Mouse (Mus musculus) brain, adult 2 months (tissue): ENCODE data around the gene Tas2r126.
A peak's percentile ranks its signal among the peaks of the same experiment; 100 is the strongest.
"Not testable (repeated sequence)": the region's sequence is repeated elsewhere in the genome, so short reads cannot be mapped to it uniquely, and the experiment has no call there.

ENCODE experiments used
- DNase-seq: peaks from one replicate; pipeline ENCODE4 v3.0.0; 2011; ENCODE audit warnings: low read depth, low spot score

The Tas2r126 gene

DNA sequence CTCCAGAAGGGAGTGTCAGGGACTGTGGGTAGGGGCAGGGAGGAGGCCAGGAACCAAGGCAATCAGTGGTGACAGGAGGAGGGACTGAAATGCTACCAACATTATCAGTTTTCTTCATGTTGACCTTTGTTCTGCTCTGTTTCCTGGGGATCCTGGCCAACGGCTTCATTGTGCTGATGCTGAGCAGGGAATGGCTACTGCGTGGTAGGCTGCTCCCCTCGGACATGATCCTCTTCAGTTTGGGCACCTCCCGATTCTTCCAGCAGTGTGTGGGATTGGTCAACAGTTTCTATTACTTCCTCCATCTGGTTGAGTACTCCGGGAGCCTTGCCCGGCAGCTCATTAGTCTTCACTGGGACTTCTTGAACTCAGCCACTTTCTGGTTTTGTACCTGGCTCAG lies at the start of gene Tas2r126:
Tas2r126 (plus strand) TSS at position 90 of the 400 bp plus-strand sequence.
- DNase-seq = no peak

DNA sequence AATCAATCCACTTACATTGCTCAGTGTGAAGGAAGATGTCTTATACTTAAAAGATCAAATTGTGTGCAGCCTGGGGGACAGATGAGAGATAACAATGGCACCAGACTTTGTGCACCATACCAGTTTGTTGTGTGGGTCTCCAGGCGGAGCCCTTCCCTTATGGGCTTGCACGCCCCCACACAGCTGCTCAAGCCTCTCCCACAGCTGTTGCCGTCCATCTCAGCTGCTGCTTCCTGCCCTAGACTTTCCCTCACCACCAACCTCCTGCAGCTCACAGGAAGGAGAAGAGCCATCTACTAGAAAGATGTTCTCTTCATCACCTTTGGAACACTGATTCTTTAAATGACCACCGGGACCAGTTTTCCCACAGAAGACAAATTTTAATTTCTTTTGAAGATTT lies 48.7 kb upstream of the Tas2r126 start:
- DNase-seq = peak; percentile 54

DNA sequence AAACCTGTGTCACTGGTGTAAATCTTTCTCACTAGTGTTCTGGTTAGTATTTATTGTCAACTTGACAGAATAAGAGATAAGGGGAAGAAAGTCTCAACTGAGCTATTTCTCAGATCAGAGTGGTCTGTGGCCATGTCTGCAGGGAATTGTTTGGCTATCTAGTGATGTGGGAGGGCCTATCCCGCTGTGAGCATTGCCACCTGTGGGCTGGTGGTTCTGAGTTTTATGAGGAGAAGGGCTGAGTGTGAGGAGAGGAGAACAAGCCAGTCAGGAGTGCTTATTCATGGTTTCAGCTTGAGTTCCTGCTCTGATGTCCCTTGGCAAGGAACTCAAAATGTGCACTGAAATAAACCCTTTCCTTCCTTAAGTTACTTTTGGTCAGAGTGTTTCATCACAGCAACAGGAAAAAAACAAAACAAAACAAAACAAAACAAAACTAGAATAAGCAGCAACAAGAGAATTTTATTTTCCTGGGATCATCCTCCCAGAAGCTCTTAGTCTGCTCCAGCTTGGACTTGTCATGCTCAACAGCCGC lies 42.5 kb upstream of the Tas2r126 start:
- no peak for DNase-seq

DNA sequence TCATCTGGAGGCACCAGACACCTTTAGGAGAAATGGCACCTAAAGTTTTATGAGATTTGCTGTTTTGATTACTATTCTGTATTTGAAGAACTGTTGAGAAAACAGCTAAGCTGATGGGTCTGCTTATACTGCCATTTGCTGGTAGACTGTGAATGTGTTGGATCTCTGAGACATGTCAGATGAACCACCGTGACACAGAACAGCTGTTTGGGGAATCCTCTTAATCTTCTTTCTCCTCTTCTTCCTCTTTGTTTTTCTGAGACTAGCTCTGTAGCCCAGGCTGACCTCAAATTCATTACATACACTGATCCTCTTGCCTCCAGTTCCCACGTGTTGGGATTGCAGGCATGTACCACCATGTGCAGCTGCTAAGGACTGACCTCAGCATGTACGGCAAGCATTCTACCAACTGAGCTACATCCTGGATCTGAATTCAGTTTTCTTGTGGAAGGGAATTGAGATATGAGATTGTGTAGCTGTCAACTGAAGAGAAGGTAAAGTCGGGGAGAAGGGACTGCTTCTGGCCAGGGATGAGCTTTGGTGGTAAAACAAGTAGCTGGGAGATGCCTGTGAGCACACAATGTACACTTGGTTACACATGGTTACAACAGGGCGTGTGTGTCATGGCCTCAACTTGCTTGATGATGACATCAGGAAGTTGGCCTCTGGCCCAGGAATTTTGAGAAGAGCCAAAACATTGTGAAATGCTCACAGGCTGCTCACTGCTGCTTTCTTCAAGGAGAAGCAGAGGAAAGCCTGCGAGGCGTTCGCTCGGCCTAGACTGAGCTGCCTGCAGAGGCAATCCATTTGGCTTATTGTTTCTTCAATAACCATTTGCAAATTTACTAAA lies 38.1 kb upstream of the Tas2r126 start:
- peak; percentile 72 for DNase-seq

DNA sequence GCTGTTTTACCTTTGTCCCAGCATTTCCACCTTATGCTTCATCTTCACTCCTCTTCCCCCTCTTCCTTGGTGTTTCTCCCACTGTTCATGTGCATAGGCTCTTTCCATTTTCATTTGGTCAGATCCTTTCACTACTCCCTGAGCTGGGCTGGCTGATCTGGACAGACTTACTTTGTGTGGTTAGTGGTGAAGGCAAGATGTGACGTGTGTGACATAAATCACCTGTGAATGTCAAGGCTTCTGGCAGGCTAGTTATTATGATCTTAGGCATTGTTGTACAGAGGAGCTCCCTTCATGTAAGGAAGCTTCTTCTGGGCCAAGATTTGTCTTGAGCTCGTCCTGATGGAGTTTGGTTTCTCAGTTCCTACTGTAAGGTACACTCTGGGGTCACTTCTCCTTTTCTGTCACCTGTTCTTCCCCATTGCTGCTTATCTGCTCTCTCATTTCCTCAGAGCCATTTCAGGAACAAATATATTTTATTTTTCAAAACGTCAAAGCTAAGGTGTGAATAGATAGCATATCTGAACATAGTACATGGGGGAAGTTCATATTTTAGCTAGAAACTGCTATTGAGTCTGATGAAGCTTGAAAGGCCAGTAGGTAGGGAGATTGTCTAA lies 37.2 kb upstream of the Tas2r126 start:
- no peak for DNase-seq

DNA sequence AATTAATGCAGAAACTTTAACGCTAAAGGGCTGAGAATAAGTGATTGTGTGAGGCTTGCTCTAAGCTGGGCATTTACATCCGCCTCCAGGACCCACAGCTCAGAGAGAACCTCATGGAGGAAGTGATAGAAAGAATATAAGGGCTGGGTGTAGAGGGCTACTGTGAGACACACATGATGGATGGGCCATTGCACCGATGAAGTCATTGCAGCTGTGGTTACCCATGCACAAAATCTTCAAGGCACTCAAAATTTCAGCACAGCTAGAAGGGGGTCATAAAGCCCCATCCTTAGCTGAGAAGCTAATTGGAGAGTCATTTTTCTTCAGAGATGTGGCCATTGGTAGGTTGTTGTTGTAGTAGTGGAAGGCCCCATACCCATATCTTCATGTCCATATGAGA lies 36.0 kb upstream of the Tas2r126 start:
- DNase-seq = no peak

DNA sequence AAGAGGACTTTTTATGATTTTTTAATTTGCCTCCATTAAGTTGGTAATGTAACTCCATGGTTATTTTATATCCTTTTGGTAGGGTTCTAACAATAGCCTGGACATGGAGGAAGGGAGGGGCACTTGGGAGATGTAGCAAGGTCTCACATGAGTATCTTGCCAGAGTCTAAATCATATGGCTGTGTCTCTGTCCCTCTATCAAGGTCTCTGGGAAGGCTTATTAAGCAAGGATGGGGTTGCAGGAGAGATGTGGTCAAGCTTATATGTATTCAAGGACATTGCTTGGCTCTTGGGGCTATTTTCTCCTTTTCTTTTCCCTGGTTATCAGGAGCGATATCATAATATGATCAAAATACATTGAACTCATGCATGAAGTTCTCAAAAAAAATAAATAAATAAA lies 35.3 kb upstream of the Tas2r126 start:
- DNase-seq = no peak

DNA sequence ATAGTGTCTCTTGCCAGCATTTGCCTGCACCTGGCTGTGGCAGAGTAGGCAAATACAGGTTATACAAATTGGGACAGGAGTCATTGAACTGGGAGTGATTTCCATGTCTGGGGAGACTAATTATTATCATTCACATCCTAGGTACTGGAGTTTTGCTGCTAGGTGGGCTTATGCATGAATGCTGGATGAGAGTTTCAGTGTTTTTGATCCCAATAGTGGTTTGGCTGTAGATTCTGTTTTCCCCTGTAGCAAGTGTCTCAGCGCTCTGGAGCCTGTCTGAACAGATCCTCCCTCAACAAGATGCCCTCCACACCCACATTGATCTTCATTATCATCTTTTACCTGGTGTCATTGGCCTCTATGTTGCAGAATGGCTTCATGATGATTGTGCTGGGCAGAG lies 34.4 kb upstream of the Tas2r126 start, which contains the start of gene Tas2r143:
Tas2r143 (plus strand) TSS at position 301 of the 400 bp plus-strand sequence.
- no peak for DNase-seq

DNA sequence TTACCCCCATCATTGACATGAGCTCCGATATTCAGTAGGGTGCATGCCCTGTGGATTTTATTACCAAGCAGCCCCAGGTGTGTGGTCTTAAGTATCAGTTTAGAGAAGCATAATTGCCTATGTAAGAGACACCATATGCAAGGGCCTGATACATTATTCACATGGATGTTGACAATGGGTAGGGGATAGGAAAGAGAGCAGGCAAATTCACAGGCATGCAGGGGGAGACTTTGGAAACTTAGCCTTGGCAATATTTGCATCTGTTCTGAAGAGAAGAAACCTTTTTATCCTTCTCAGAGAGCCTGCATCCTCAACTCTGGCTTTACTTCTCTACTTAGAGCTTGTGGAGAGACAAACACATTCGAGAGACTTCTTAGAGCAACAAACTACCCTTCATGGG lies 29.2 kb upstream of the Tas2r126 start, which contains the start of gene Tas2r135:
Tas2r135 (plus strand) TSS at position 301 of the 400 bp plus-strand sequence.
- DNase-seq = no peak

DNA sequence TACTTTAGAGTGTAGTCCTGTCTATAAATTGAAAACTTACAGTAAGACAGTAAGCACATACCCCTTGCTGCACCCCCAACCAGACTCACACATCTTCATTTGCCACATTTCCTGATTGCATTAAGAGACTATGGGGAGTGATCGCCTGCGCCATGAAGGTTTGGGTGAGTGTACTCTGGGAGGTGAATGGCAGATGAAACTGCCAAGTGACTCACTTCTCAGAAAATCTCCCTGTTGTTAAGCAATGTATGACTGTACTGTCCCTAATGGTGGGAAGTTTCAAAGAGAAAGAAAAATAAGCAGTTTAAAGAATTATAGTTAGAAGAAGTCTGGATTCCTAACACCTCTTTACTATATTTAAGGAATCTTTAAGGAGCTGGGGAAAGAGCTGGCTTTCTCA lies 14.9 kb upstream of the Tas2r126 start:
- DNase-seq = peak; percentile 51

DNA sequence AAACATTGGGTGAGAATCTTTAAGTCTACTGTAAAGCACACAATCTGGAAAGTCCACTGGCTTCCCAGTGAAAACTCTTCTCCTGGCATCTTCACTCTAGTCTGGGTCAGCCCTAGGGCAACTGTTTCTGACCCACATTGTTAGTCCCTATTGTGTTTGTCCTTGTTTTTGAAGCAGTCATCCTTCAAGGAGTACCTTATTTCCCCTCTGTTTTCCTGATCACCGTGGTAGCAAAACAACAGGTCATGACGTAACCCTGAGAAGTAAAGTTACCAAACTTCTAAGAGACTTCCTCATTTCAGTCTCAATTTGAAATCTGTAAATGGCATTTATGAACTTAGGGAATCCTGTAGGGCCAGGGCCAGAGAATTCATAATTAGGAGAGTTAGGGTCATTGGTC lies 12.9 kb upstream of the Tas2r126 start:
- no peak for DNase-seq

DNA sequence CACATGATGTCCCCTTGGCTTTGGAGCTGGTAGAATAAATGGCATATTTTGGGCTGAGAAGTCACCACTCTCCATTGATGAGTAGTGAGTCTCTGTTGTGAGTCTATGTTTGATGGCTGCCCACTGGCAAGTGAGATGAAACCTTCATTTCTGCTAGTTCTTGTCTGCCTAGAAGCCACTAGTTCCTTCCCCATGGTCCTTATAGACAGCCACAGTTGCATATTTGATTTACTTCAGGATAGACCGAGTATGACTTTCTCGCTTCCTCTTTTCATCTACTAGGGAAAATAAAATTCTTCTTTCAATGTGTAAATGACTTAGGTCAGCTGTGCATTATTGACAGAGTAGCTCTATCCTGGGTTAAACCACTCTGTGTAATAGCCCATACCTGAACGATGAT lies 9.9 kb upstream of the Tas2r126 start:
- no peak for DNase-seq

DNA sequence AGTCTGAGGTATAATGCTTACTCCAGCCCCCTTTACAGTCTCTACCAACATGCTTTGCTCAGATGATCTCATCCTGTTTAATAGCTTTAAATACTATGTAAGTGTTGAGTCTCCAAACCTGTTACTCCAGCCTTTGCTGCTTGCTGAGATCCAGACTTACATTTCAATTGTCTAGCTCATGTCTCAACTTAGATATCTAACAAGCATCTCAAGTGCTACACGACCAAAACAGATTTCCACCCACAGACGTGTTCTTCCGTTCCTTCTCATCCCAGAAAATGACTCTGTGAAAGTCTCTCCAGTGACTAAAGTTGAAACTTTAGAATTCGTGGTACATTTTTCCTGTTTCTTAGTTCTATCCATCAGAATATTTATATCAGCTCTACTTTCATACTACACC lies 8.0 kb upstream of the Tas2r126 start:
- peak; percentile 56 for DNase-seq

DNA sequence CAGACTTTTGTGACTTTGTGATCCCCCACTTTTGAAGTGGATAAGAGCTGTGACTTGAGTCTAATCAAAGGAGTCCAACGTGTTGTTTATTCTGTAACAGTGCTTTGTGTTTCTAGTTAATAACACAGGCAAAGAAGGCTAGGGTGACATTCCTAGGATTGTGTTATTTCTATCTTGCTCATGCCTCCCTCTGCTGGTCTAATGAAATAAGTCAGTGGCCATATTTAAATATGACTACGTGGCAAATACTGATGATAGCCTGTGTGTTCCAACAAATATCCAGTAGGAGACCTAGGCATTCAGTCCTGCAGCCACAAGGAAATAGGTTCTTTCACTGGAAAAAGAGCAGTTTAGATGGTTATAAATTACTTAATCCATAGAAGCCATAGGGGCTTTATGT lies 781 bp upstream of the Tas2r126 start:
- no peak for DNase-seq

DNA sequence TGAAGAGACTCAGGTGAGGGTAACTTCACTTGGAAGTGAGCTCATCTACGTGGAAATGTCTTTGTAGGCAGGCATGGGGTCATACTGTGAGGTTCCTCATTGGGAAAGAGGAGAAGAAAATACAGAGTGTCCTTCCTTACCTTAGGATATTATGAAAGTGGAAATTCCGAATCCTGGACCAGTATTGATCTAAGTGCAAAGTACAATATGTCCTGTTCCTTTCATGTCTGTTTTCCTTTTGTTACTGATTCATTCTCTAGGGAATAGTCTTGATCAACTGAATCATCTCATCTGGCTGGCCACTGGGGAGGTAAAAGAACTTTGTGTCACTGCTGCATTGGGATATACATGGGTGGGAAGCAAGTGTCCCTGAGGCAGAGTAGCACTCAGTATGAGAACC lies 1.2 kb downstream of the Tas2r126 start:
- no peak for DNase-seq

DNA sequence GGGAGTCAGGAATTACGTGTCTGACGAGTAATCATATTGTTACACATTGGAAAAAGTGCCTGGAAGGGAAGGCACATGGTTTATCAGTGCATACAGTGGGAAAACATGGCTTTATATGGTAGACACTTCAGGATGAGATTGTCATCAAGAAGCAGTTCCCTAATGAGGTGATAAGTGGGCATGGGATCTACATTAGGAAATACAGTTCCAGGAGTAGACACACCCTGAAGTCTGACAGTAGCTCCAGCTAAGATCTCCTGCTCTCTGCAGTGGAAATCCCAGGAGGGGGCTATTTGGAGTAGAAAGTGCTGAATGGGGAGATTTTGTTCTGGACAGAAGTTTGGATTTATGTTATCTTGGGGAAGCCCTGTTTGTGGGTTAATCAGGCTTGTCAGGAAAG lies 7.1 kb downstream of the Tas2r126 start:
- DNase-seq = no peak

DNA sequence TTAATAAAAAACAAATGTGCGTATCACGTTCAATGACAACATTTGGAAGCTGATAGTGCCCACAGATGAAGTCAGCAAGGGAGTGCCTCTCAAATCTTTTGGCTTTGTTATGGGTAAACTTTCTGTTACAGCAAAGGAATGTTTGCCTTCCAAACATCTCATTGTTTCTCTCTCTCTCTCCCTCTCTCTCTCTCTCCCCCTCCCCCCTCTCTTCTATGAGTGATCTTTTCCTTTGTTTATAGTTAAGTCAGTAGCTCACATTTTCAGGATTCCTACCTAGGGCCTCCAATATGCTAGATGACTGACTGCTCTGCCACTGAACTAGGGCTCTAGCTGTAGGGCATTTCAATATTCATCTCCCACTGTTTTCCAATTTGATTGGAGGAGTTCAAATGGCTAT lies 10.2 kb downstream of the Tas2r126 start:
- no peak for DNase-seq

DNA sequence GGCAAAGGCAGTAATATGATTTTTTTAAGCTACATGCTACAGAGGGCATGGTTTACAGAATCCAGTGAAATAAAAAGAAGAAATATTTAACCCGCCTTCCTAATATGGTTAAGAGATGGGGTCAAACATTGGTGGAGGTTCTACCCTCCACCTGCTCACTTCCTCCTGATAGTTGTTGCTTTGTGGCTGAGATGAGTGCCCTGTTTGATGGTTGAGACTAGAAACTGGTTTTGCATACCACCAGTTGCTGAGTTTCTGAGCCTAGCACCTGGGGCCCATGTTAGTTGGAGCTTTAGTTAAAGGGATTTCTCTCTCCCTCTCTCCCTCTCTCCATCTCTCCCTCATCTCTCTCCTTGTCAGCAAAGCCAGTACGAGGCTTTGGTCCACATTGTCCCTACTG lies 13.0 kb downstream of the Tas2r126 start:
- DNase-seq = no peak

DNA sequence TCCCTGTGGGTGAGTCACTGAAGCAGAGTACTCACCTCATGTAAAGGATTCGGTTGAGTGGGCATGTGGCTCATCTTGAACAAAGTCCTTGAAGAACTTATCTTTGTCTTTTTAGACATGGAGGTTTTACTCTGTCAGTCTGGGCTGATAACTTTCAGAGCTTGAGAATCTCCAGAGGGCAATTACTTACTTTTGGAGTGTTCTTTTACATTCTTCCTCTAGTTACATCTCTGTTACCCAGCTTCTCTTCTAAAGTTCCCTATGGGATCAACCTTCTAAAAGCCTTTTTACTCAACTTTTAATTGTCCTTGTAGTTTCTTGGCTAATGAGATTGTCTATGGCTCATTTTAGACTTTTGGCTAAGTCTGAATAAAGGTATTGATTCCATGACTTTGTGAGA lies 30.8 kb downstream of the Tas2r126 start, which contains the start of gene Olfr458:
Olfr458 (minus strand) TSS at position 101 of the 400 bp plus-strand sequence.
- no peak for DNase-seq

DNA sequence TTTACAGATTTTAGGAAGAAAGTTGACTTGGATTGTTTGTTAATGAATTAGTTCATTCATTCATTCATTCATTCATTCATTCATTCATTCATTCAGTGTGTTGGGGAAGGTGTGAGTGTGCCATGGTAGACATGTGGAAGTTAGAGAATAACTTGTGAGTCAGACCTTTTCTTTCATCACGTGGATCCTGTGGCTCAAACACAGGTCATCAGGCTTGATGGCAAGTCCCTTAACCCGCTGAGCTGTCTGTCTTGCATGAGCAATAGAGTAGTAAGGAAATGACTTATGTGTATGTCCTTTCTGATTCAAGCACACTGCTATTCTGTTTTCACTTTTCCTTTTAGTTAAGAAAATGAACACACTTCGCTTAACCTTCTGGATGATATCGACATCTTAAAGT lies 36.2 kb downstream of the Tas2r126 start:
- DNase-seq = no peak

DNA sequence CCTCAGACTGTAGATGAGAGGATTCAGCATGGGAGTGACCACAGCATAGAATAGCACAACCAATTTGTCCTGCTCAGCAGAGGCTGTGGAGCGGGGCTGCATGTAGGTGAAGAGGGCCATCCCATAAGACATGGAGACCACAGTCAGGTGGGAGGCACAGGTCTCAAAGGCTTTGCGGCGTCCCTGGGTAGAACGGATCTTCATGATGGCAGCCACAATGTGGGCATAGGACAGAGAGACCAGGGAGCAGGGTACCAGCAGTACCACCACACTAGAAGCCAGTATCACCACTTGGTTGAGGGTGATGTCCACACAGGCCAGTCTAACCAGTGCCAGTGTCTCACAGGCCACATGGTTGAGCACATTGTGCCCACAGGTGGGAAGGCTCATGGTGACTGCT lies 37.0 kb downstream of the Tas2r126 start:
- not testable (repeated sequence) for DNase-seq

DNA sequence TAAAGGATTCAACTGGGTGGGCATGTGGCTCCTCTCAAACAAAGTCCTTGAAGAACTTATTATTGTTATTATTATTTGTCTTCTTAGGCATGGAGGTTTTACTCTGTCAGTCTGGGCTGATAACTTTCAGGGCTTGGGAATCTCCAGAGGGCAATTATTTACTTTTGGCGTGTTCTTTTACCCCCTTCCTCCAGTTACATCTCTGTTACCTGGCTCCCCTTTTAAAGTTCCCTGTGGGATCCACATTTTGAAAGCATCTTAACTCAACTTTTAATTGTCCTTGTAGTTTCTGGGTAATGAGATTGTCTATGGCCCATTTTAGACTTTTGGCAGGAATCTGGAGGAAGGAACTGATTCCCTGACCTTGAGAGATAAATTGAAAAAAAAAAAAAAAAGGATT lies 41.9 kb downstream of the Tas2r126 start, which contains the start of gene Olfr457:
Olfr457 (minus strand) TSS at position 101 of the 400 bp plus-strand sequence.
- DNase-seq = no peak

DNA sequence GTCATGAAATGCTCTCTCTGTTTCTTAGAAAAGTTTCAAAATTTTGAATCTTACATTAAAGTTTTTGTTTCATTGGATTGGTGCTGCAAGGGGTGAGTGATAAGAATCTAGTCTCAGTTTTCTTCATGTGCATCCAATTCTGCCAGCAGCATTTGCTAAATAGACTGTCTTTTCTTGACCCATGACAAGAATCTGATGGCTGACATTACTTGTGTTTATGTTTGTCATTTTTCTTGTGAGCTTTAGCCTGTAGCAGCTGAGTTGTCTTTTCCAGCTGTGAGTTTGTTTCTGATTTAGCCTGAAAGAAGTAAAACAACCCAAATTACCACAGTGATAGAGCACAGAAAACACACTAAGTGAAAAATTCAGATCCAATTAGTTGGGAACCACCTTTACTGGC lies 50.3 kb downstream of the Tas2r126 start:
- DNase-seq = no peak
